Mouse (Mus musculus): Measurements from ENCODE around the gene Pxt1. TPM values are rescaled to one million over a fixed set of nuclear protein-coding genes. Genes with fewer than 3 reads are reported as not detected.
A peak's percentile ranks its signal among the peaks of the same experiment; 100 is the strongest.

The Pxt1 gene
- polyA plus RNA-seq, 1 experiment from 2014 or later = not detected

GRCm38 (mm10) chr17:28904546-28905376, 38.9 kb downstream of the Pxt1 start:
- Histone ChIP-seq H3K9me3 (no peaks in the 10 kb centered on the region), H3K27ac (no peak overlapping the region), H3K4me3 (replicated peaks) (no peak overlapping the region), H3K4me1 (replicated peaks) (peaks cover 12% of the 10 kb centered on the region), H3K36me3 (no peaks in the 10 kb centered on the region), H3K27me3 (replicated peaks) (0 out of 2 replicates have a peak, but pooled peaks cover 4% of the 10 kb centered on the region), H3K4me2 (replicated peaks) (no peak overlapping the region), H3K9ac (no peak overlapping the region)
- 0 out of 2 replicates have a peak, but pooled peaks have one; percentile 19 for ATAC-seq
- 31% methylated on average over 23 of the region's 23 CpGs for WGBS

GRCm38 (mm10) chr17:28901559-28901958, 42.1 kb downstream of the Pxt1 start:
- no peaks in the 10 kb centered on the region for H3K36me3 ChIP-seq
- no peak for ATAC-seq
- H3K4me1 ChIP-seq (replicated peaks) = peaks cover 4% of the 10 kb centered on the region; the same call in 1 of the 2 replicates
- no peak overlapping the region for H3K27ac ChIP-seq
- no peaks in the 10 kb centered on the region for H3K27me3 ChIP-seq (replicated peaks)
- H3K9me3 ChIP-seq = no peaks in the 10 kb centered on the region
- H3K4me2 ChIP-seq (replicated peaks) = no peak overlapping the region
- H3K4me3 ChIP-seq (replicated peaks) = no peak overlapping the region
- WGBS = 66% methylated on average over 4 of the region's 4 CpGs
- no peak overlapping the region for H3K9ac ChIP-seq

DNA sequence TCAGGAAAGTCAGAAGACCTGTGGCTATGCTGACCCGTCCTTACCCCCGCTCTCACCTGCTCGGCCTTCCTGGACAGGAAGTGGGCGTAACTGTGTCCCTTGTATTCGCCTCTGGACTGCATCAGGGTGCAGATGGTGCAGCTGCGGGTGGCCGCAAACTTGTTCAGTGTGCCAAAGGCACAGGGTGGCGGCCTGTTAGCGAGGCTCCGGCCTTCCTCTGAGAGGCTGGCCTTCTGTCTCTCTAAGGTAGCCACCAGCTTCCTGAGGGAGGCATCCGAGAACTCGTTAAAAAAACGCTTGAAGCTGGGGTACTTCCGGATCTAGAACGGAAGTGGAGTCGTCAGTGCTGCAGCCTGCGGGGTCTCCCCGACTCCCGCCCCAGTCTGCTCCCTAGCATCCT, 44.2 kb downstream of the Pxt1 start:
- no peak for ATAC-seq
- H3K27ac ChIP-seq = no peak overlapping the region
- no peak overlapping the region for H3K9ac ChIP-seq
- no peaks in the 10 kb centered on the region for H3K36me3 ChIP-seq
- no peaks in the 10 kb centered on the region for H3K9me3 ChIP-seq
- peaks cover under 1% of the 10 kb centered on the region; the same call in 1 of the 2 replicates for H3K4me1 ChIP-seq (replicated peaks)
- 72% methylated on average over 19 of the region's 19 CpGs for WGBS
- no peak overlapping the region for H3K4me2 ChIP-seq (replicated peaks)
- H3K4me3 ChIP-seq (replicated peaks) = no peak overlapping the region
- H3K27me3 ChIP-seq (replicated peaks) = no peaks in the 10 kb centered on the region

DNA sequence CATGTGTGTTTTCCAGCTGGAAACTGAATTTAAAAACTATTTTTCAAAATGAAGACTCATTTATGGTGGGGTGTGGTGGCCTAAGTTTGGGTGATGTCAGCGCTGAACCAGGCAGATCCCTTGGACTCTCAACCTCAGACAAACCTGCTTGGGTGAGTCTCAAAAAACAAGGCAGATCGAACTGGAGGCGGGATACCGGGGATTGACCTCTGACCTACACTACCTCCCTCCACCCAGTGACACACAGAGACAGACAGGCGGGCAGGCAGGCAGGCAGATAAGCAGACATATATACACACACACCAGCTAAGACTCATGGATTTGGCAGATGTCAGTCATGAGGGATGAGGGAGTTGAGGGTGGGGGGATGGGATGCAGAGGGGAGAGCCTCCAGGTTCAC, 45.4 kb downstream of the Pxt1 start:
- Histone ChIP-seq H3K9ac (no peak overlapping the region), H3K27ac (no peak overlapping the region), H3K9me3 (no peaks in the 10 kb centered on the region), H3K27me3 (replicated peaks) (no peaks in the 10 kb centered on the region), H3K36me3 (no peaks in the 10 kb centered on the region), H3K4me3 (replicated peaks) (no peak overlapping the region), H3K4me1 (replicated peaks) (no peaks in the 10 kb centered on the region), H3K4me2 (replicated peaks) (no peak overlapping the region)
- 68% methylated on average over 5 of the region's 5 CpGs for WGBS
- no peak for ATAC-seq

DNA sequence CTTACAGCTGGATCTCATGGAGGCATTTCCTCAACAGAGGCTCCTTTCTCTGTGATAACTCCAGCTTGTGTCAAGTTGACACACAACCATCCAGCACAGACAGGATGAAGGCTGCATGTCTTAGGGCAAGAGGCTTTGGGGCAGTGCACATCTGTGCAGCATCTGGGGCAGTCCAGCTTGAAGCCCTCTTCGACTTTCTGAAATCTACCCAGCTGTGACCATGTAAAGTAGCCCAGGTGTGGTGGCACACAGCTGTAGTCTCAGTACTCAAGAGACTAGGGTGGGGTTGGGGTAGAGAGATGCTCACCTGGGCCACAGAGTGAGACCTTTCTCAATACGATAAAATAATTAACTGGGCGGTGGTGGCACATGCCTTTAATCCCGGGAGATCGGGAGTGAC, 45.8 kb downstream of the Pxt1 start:
- Histone ChIP-seq H3K9me3 (no peaks in the 10 kb centered on the region), H3K27ac (no peak overlapping the region), H3K27me3 (replicated peaks) (no peaks in the 10 kb centered on the region), H3K9ac (no peak overlapping the region), H3K4me3 (replicated peaks) (no peak overlapping the region), H3K4me2 (replicated peaks) (no peak overlapping the region), H3K36me3 (no peaks in the 10 kb centered on the region), H3K4me1 (replicated peaks) (no peaks in the 10 kb centered on the region)
- 89% methylated on average over 5 of the region's 5 CpGs for WGBS
- no peak for ATAC-seq

- Histone ChIP-seq H3K9ac (no peak overlapping the region), H3K36me3 (no peaks in the 10 kb centered on the region), H3K4me2 (replicated peaks) (no peak overlapping the region), H3K4me3 (replicated peaks) (no peak overlapping the region), H3K27ac (no peak overlapping the region), H3K9me3 (no peaks in the 10 kb centered on the region), H3K4me1 (replicated peaks) (no peaks in the 10 kb centered on the region), H3K27me3 (replicated peaks) (no peaks in the 10 kb centered on the region)
- WGBS = 90% methylated on average over 11 of the region's 11 CpGs
- ATAC-seq = no peak
These were observed 47.4 kb downstream of the Pxt1 start for GRCm38 (mm10) chr17:28896095-28896780.

DNA sequence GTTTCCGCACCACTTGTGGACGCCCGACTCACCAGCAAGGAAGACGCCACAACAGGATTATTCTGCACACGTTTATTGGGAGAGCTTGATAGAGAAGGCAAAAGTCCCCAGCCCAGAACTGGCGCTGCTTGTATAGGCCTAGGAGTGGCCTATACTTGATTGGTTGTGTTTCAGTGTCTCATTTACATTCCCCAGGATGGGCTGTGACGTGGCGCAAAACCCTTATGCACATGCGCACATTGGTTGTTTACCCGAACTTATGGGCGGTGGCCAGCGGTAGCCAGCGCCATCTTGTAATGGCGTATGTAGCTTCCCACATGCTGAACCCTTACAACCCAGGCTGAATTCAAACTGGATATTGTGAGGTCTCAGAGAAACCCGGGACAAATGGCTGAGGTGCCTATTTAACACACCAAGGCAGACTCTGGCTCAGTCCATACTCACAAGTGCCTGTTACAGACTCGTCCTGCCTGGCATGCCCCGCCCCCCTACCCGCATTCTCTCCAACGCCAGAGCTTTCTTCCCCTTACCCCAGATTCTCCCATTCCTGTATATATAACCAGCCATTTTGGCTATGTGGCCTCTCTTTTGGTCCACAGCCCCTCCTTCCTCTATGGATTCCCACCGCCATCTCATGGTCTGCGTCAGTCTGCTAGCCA, 48.3 kb downstream of the Pxt1 start:
- Histone ChIP-seq H3K9ac (no peak overlapping the region), H3K27me3 (replicated peaks) (no peaks in the 10 kb centered on the region), H3K4me3 (replicated peaks) (no peak overlapping the region), H3K36me3 (no peaks in the 10 kb centered on the region), H3K9me3 (no peaks in the 10 kb centered on the region), H3K27ac (no peak overlapping the region), H3K4me1 (replicated peaks) (no peaks in the 10 kb centered on the region), H3K4me2 (replicated peaks) (no peak overlapping the region)
- 93% methylated on average over 21 of the region's 21 CpGs for WGBS
- ATAC-seq = no peak

DNA sequence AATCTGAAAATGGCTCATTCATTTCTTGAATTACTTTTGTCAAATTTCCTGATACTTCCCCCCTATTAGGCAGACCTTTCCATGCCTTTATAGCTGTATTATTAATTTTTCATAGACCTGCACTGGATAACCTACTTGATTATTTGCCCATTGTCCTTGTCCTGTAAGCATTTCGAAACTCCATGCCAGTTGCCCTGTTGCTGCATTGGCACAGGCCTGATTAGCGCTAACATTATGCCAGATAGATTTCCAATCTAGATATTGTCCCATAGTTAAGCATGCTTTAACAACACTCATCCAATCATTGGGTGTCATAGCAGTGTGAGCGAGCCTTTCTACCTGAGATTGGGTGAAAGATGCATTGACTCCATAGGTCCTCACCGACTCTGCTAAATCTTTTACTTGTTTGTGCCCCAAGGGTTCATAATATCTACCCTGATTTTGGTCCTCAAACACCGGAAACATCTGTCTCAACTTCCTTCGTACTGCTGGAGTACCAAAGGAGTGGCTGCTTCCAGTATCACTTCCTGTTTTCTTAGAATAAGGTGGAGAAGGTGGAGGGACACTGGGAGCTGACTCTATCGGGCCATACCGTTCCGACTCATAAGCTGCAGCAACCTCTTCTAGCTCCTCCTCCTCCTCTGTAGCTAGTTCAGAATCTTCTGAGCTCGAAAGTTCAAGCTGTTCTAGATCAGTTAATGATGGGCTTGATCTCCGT, 49.4 kb downstream of the Pxt1 start:
- Histone ChIP-seq H3K36me3 (no peaks in the 10 kb centered on the region), H3K27ac (no peak overlapping the region), H3K27me3 (replicated peaks) (no peaks in the 10 kb centered on the region), H3K9me3 (no peaks in the 10 kb centered on the region), H3K4me2 (replicated peaks) (no peak overlapping the region), H3K4me3 (replicated peaks) (no peak overlapping the region), H3K9ac (no peak overlapping the region), H3K4me1 (replicated peaks) (no peaks in the 10 kb centered on the region)
- ATAC-seq = no peak
- WGBS = 86% methylated on average over 11 of the region's 11 CpGs

GRCm38 (mm10) chr17:28886266-28886665, 57.4 kb downstream of the Pxt1 start:
- WGBS = 81% methylated on average over 8 of the region's 8 CpGs
- H3K9me3 ChIP-seq = no peaks in the 10 kb centered on the region
- no peak overlapping the region for H3K4me2 ChIP-seq (replicated peaks)
- H3K9ac ChIP-seq = no peak overlapping the region
- no peak overlapping the region for H3K4me3 ChIP-seq (replicated peaks)
- no peak for ATAC-seq
- H3K4me1 ChIP-seq (replicated peaks) = no peaks in the 10 kb centered on the region
- no peaks in the 10 kb centered on the region; the same call in 1 of the 2 replicates for H3K27me3 ChIP-seq (replicated peaks)
- H3K36me3 ChIP-seq = no peaks in the 10 kb centered on the region
- no peak overlapping the region for H3K27ac ChIP-seq

DNA sequence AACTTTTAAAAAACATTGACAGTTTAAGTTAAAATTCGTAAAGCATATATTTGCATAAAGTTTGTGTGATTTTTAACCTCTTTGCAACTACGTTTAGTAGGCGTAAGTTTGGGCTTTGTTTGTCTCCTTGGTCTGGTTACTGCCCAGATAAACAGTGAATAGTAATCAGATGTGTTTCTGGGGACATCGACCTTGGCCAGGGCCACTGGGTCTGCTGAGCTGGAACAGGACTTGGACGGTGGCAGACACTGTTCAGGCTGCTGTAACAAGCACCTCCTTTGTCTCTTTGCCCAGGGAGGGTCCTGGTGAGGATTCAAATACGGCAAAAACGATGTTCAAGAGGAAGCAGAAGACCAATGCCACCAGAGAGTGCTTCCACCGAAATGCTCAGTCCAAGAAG, 58.4 kb downstream of the Pxt1 start:
- H3K27me3 ChIP-seq (replicated peaks) = no peaks in the 10 kb centered on the region; the same call in 1 of the 2 replicates
- no peak overlapping the region for H3K4me2 ChIP-seq (replicated peaks)
- H3K27ac ChIP-seq = no peak overlapping the region
- 90% methylated on average over 8 of the region's 8 CpGs for WGBS
- H3K9ac ChIP-seq = no peak overlapping the region
- ATAC-seq = no peak
- no peak overlapping the region for H3K4me3 ChIP-seq (replicated peaks)
- H3K36me3 ChIP-seq = no peaks in the 10 kb centered on the region
- H3K4me1 ChIP-seq (replicated peaks) = 0 out of 2 replicates have a peak, but pooled peaks cover under 1% of the 10 kb centered on the region
- H3K9me3 ChIP-seq = no peaks in the 10 kb centered on the region

Measured in intestine, embryonic 15.5 days (tissue).